Mouse (Mus musculus): ENCODE data around the gene Nfkbid. TPM values are rescaled to one million over a fixed set of nuclear protein-coding genes. Genes with fewer than 3 reads are reported as not detected.

Nfkbid gene
- polyA plus RNA-seq, 1 experiment from 2014 or later = 1.0 TPM

DNA sequence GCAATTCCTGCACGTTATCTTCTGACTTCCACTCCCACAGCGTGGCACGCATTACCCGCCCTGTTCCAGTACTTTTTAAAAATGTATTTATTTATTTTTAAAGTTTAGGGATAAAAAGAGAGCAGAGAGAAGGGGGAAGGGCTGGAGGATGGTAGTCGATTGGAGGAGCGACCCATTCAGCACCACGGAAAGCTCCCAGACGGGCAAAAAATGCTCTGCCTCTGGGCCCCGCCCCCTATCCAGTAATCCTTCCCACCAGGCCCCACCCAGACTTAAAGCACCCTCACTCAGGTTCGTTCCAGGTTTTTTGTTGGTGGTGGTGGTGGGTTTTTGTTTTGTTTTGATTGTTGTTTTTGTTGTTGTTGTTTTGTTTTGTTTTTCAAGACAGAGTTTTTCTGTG is 12.7 kb downstream of the Nfkbid start:
- Histone ChIP-seq H3K27ac (replicated peaks; ENCODE audit: low read depth, low read length) (no peak overlapping the region), H3K9me3 (ENCODE audit: control insufficient read depth, low read length) (no peaks in the 10 kb centered on the region), H3K9ac (ENCODE audit: low read depth, low read length) (no peak overlapping the region), H3K27me3 (replicated peaks; ENCODE audit: control insufficient read depth, insufficient read depth, low read length) (no peaks in the 10 kb centered on the region; the same call in 1 of the 2 replicates), H3K36me3 (ENCODE audit: control insufficient read depth, insufficient read depth, low read length) (peaks cover 16% of the 10 kb centered on the region), H3K4me1 (ENCODE audit: control insufficient read depth, insufficient read depth, low read length) (no peaks in the 10 kb centered on the region), H3K4me2 (ENCODE audit: low read depth, low read length) (no peak overlapping the region), H3K4me3 (ENCODE audit: low read depth, low read length) (no peak overlapping the region)
- DNase-seq (ENCODE audit: low spot score) (peak; percentile 50), ATAC-seq (ENCODE audit: low read depth) (no peak)
- WGBS = under 1% methylated on average over 10 of the region's 10 CpGs

GRCm38 (mm10) chr7:30434701-30435100 is 13.2 kb downstream of the Nfkbid start:
- Histone ChIP-seq H3K27me3 (replicated peaks; ENCODE audit: control insufficient read depth, insufficient read depth, low read length) (no peaks in the 10 kb centered on the region; the same call in 1 of the 2 replicates), H3K4me3 (ENCODE audit: low read depth, low read length) (no peak overlapping the region), H3K9me3 (ENCODE audit: control insufficient read depth, low read length) (no peaks in the 10 kb centered on the region), H3K36me3 (ENCODE audit: control insufficient read depth, insufficient read depth, low read length) (peaks cover 20% of the 10 kb centered on the region), H3K9ac (ENCODE audit: low read depth, low read length) (no peak overlapping the region), H3K4me2 (ENCODE audit: low read depth, low read length) (no peak overlapping the region), H3K27ac (replicated peaks; ENCODE audit: low read depth, low read length) (no peak overlapping the region), H3K4me1 (ENCODE audit: control insufficient read depth, insufficient read depth, low read length) (no peaks in the 10 kb centered on the region)
- 67% methylated on average over 10 of the region's 10 CpGs for WGBS
- no peak for ATAC-seq (ENCODE audit: low read depth)
- no peak for DNase-seq (ENCODE audit: low spot score)

- Histone ChIP-seq H3K4me2 (ENCODE audit: low read depth, low read length) (no peak overlapping the region), H3K36me3 (ENCODE audit: control insufficient read depth, insufficient read depth, low read length) (peaks cover 24% of the 10 kb centered on the region), H3K9me3 (ENCODE audit: control insufficient read depth, low read length) (no peaks in the 10 kb centered on the region), H3K4me1 (ENCODE audit: control insufficient read depth, insufficient read depth, low read length) (no peaks in the 10 kb centered on the region), H3K27ac (replicated peaks; ENCODE audit: low read depth, low read length) (no peak overlapping the region), H3K9ac (ENCODE audit: low read depth, low read length) (no peak overlapping the region), H3K27me3 (replicated peaks; ENCODE audit: control insufficient read depth, insufficient read depth, low read length) (no peaks in the 10 kb centered on the region; the same call in 1 of the 2 replicates), H3K4me3 (ENCODE audit: low read depth, low read length) (no peak overlapping the region)
- 40% methylated on average over 8 of the region's 9 CpGs for WGBS
- no peak for DNase-seq (ENCODE audit: low spot score)
- ATAC-seq (ENCODE audit: low read depth) = no peak
These were observed 13.6 kb downstream of the Nfkbid start for GRCm38 (mm10) chr7:30435156-30435555.

DNA sequence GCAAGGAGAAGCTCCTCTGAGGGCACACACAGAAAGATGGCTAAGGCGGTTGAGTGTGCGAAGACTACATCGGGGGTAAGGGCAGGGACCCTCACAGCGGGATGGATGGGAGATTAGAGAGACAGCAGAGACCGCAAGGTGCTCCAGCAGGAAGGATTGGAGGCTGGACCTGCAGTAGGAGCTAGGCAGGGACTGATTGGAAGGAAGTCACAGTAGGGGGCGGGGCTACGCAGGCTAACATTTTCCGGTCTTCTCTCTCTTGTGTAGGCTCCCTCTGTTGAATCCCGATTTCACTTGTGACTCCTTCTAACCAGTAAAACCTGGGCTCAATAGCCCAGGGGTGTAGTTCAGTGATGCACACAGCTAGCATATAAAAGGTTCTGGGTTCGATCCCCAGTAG is 15.3 kb downstream of the Nfkbid start:
- no peak overlapping the region for H3K4me2 ChIP-seq (ENCODE audit: low read depth, low read length)
- no peak overlapping the region for H3K4me3 ChIP-seq (ENCODE audit: low read depth, low read length)
- DNase-seq (ENCODE audit: low spot score) (no peak), ATAC-seq (ENCODE audit: low read depth) (no peak)
- no peaks in the 10 kb centered on the region for H3K4me1 ChIP-seq (ENCODE audit: control insufficient read depth, insufficient read depth, low read length)
- H3K27me3 ChIP-seq (replicated peaks; ENCODE audit: control insufficient read depth, insufficient read depth, low read length) = no peaks in the 10 kb centered on the region; the same call in 1 of the 2 replicates
- H3K27ac ChIP-seq (replicated peaks; ENCODE audit: low read depth, low read length) = no peak overlapping the region
- WGBS = 14% methylated on average over 10 of the region's 10 CpGs
- H3K36me3 ChIP-seq (ENCODE audit: control insufficient read depth, insufficient read depth, low read length) = peaks cover 25% of the 10 kb centered on the region
- no peaks in the 10 kb centered on the region for H3K9me3 ChIP-seq (ENCODE audit: control insufficient read depth, low read length)
- H3K9ac ChIP-seq (ENCODE audit: low read depth, low read length) = no peak overlapping the region

DNA sequence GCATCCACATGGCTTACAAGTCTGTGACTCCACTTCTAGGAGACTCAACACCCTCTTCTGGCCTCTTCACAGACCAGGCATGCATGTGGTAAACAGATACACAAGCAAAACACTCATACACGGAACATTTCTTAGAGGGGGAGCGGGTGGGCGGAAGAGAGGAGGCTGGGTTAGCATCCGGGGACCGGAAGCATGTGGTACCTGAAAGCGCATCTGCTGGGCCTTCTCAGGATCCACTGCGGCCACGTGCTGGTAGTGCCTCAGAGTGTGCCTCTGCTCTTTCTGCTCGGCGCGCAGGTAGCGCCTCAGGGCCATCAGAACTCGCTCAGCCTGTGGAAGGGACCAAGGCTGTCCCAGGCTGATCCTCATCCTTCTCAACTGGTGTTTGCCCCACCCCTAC is 18.2 kb downstream of the Nfkbid start:
- Histone ChIP-seq H3K4me1 (ENCODE audit: control insufficient read depth, insufficient read depth, low read length) (peaks cover 9% of the 10 kb centered on the region), H3K27me3 (replicated peaks; ENCODE audit: control insufficient read depth, insufficient read depth, low read length) (peaks cover 5% of the 10 kb centered on the region), H3K9me3 (ENCODE audit: control insufficient read depth, low read length) (no peaks in the 10 kb centered on the region), H3K4me3 (ENCODE audit: low read depth, low read length) (no peak overlapping the region), H3K4me2 (ENCODE audit: low read depth, low read length) (no peak overlapping the region), H3K36me3 (ENCODE audit: control insufficient read depth, insufficient read depth, low read length) (peaks cover 33% of the 10 kb centered on the region), H3K27ac (replicated peaks; ENCODE audit: low read depth, low read length) (no peak overlapping the region), H3K9ac (ENCODE audit: low read depth, low read length) (no peak overlapping the region)
- ATAC-seq (ENCODE audit: low read depth) (no peak), DNase-seq (ENCODE audit: low spot score) (no peak)
- WGBS = 79% methylated on average over 6 of the region's 13 CpGs

GRCm38 (mm10) chr7:30440697-30441096 is 19.2 kb downstream of the Nfkbid start:
- 33% methylated on average over 2 of the region's 5 CpGs for WGBS
- no peak for DNase-seq (ENCODE audit: low spot score)
- no peak for ATAC-seq (ENCODE audit: low read depth)
- no peak overlapping the region for H3K4me2 ChIP-seq (ENCODE audit: low read depth, low read length)
- H3K36me3 ChIP-seq (ENCODE audit: control insufficient read depth, insufficient read depth, low read length) = peaks cover 33% of the 10 kb centered on the region
- H3K4me3 ChIP-seq (ENCODE audit: low read depth, low read length) = no peak overlapping the region
- H3K27me3 ChIP-seq (replicated peaks; ENCODE audit: control insufficient read depth, insufficient read depth, low read length) = peaks cover 11% of the 10 kb centered on the region
- H3K27ac ChIP-seq (replicated peaks; ENCODE audit: low read depth, low read length) = no peak overlapping the region
- H3K9ac ChIP-seq (ENCODE audit: low read depth, low read length) = no peak overlapping the region
- peaks cover 13% of the 10 kb centered on the region for H3K4me1 ChIP-seq (ENCODE audit: control insufficient read depth, insufficient read depth, low read length)
- no peaks in the 10 kb centered on the region for H3K9me3 ChIP-seq (ENCODE audit: control insufficient read depth, low read length)

- Histone ChIP-seq H3K27ac (replicated peaks; ENCODE audit: low read depth, low read length) (no peak overlapping the region), H3K4me1 (ENCODE audit: control insufficient read depth, insufficient read depth, low read length) (peaks cover 13% of the 10 kb centered on the region), H3K9ac (ENCODE audit: low read depth, low read length) (no peak overlapping the region), H3K4me2 (ENCODE audit: low read depth, low read length) (peak overlapping the region; percentile 84), H3K4me3 (ENCODE audit: low read depth, low read length) (peak overlapping the region; percentile 69), H3K27me3 (replicated peaks; ENCODE audit: control insufficient read depth, insufficient read depth, low read length) (peaks cover 11% of the 10 kb centered on the region; the same call in 1 of the 2 replicates), H3K9me3 (ENCODE audit: control insufficient read depth, low read length) (no peaks in the 10 kb centered on the region), H3K36me3 (ENCODE audit: control insufficient read depth, insufficient read depth, low read length) (peaks cover 17% of the 10 kb centered on the region; the same call in 1 of the 2 replicates)
- DNase-seq (ENCODE audit: low spot score) (no peak), ATAC-seq (ENCODE audit: low read depth) (no peak)
- WGBS = 26% methylated on average over 9 of the region's 9 CpGs
These were observed 22.2 kb downstream of the Nfkbid start for GRCm38 (mm10) chr7:30443696-30444095.

GRCm38 (mm10) chr7:30444154-30444970 is 22.8 kb downstream of the Nfkbid start:
- under 1% methylated on average over 35 of the region's 38 CpGs for WGBS
- H3K27me3 ChIP-seq (replicated peaks; ENCODE audit: control insufficient read depth, insufficient read depth, low read length) = peaks cover 11% of the 10 kb centered on the region; the same call in 1 of the 2 replicates
- peak overlapping the region; percentile 69 for H3K4me3 ChIP-seq (ENCODE audit: low read depth, low read length)
- peaks cover 13% of the 10 kb centered on the region for H3K4me1 ChIP-seq (ENCODE audit: control insufficient read depth, insufficient read depth, low read length)
- peak; percentile 79 for DNase-seq (ENCODE audit: low spot score)
- H3K4me2 ChIP-seq (ENCODE audit: low read depth, low read length) = peak overlapping the region; percentile 84
- H3K27ac ChIP-seq (replicated peaks; ENCODE audit: low read depth, low read length) = peak overlapping the region; percentile 75
- H3K9ac ChIP-seq (ENCODE audit: low read depth, low read length) = peak overlapping the region; percentile 76
- H3K9me3 ChIP-seq (ENCODE audit: control insufficient read depth, low read length) = no peaks in the 10 kb centered on the region
- H3K36me3 ChIP-seq (ENCODE audit: control insufficient read depth, insufficient read depth, low read length) = peaks cover 17% of the 10 kb centered on the region; the same call in 1 of the 2 replicates
- peak; percentile 34 for ATAC-seq (ENCODE audit: low read depth)
